Mouse (Mus musculus) liver, adult 2 months (tissue): ENCODE measurements around the gene Psd4. TPM values are rescaled to one million over a fixed set of nuclear protein-coding genes. Genes with fewer than 3 reads are reported as not detected.
A peak's percentile ranks its signal among the peaks of the same experiment; 100 is the strongest.

Experiments
- DNase-seq: peaks from one replicate; pipeline ENCODE4 v3.0.0-alpha.2; 2011; ENCODE audit warnings: low read depth, low spot score; ENCODE audit errors: extremely low read depth
- H3K27ac ChIP-seq: fragments of 200-500 bp; replicated peaks from 2 replicates; pipeline ENCODE4 v1.5.1; 2012; ENCODE audit warnings: low read depth, mild to moderate bottlenecking, control low read depth, inconsistent platforms, low read length; ENCODE audit not compliant: insufficient read depth
- H3K27me3 ChIP-seq: fragments of 200-500 bp; 2 replicates; pipeline ENCODE4 v1.6.1; 2012; ENCODE audit warnings: mild to moderate bottlenecking, moderate library complexity, low read length, inconsistent platforms; ENCODE audit not compliant: control insufficient read depth, insufficient read depth
- H3K36me3 ChIP-seq: fragments of 200-500 bp; 2 replicates; pipeline ENCODE4 v1.6.1; 2012; ENCODE audit warnings: low read length, inconsistent platforms; ENCODE audit not compliant: control insufficient read depth, insufficient read depth
- H3K4me1 ChIP-seq: fragments of 200-500 bp; 2 replicates; pipeline ENCODE4 v1.6.1; 2011; ENCODE audit warnings: low read length; ENCODE audit not compliant: control insufficient read depth, insufficient read depth
- H3K4me3 ChIP-seq: fragments of 200-500 bp; 2 replicates; pipeline ENCODE4 v1.5.1; 2011; ENCODE audit warnings: low read depth, mild to moderate bottlenecking, control low read depth, low read length, moderate library complexity; ENCODE audit not compliant: insufficient read depth
- H3K79me2 ChIP-seq: fragments of 200-500 bp; 2 replicates; pipeline ENCODE4 v1.6.1; 2012; ENCODE audit warnings: inconsistent platforms, mild to moderate bottlenecking, low read length, moderate library complexity; ENCODE audit not compliant: control insufficient read depth, insufficient read depth
- H3K9ac ChIP-seq: fragments of 200-500 bp; 2 replicates; pipeline ENCODE4 v1.6.1; 2012; ENCODE audit warnings: low read depth, mild to moderate bottlenecking, control low read depth, inconsistent platforms, low read length
- CTCF ChIP-seq: fragments of 200-500 bp; IDR thresholded peaks from 2 replicates; pipeline ENCODE4 v1.5.1; 2011; ENCODE audit warnings: low read depth, low read length, control low read depth
- POLR2A ChIP-seq: fragments of 200-500 bp; IDR thresholded peaks from 2 replicates; pipeline ENCODE4 v1.6.1; 2011; ENCODE audit warnings: low read length, control low read depth; ENCODE audit not compliant: insufficient read depth; ENCODE audit errors: extremely low read depth
- WGBS: fragments of 180-500 bp; shearing (Covaris S2); methylation state at CpG from one replicate; pipeline ENCODE4 v1.1.7; 2018; 5-methylcytosine and 5-hydroxymethylcytosine counted together
- polyA plus RNA-seq: library from polyadenylated mRNA; depleted of rRNA; stranded (reverse); fragments of >200 nt; gene quantifications from 2 replicates; pipeline ENCODE4 v1.2.3, GENCODE M21; 2012
- total RNA-seq: library from RNA; depleted of rRNA; stranded (reverse); fragments of >200 nt; gene quantifications from 2 replicates; pipeline ENCODE4 v1.2.3, GENCODE M21; 2014

Psd4 gene
- total and polyA plus RNA-seq, 2 experiments = 2.1 to 3.7 TPM

GRCm38 (mm10) chr2:24443256-24443790 is 75.9 kb downstream of the Psd4 start:
- H3K27me3 ChIP-seq = no peaks in the 10 kb centered on the region
- no peak overlapping the region for H3K4me3 ChIP-seq
- no peak overlapping the region for H3K9ac ChIP-seq
- no peak for TF ChIP-seq POLR2A
- TF ChIP-seq CTCF = no peak
- 66% methylated on average over 3 of the region's 3 CpGs for WGBS
- DNase-seq = no peak
- H3K36me3 ChIP-seq = no peaks in the 10 kb centered on the region
- H3K4me1 ChIP-seq = no peaks in the 10 kb centered on the region
- no peak overlapping the region for H3K27ac ChIP-seq
- H3K79me2 ChIP-seq = no peaks in the 10 kb centered on the region

GRCm38 (mm10) chr2:24449111-24449510 is 81.7 kb downstream of the Psd4 start:
- H3K36me3 ChIP-seq = no peaks in the 10 kb centered on the region
- H3K4me3 ChIP-seq = no peak overlapping the region
- H3K4me1 ChIP-seq = no peaks in the 10 kb centered on the region
- H3K9ac ChIP-seq = no peak overlapping the region
- H3K79me2 ChIP-seq = no peaks in the 10 kb centered on the region
- TF ChIP-seq CTCF (no peak), POLR2A (no peak)
- H3K27me3 ChIP-seq = no peaks in the 10 kb centered on the region
- WGBS = 72% methylated on average over 4 of the region's 4 CpGs
- H3K27ac ChIP-seq = no peak overlapping the region
- no peak for DNase-seq

GRCm38 (mm10) chr2:24453206-24453605 is 85.8 kb downstream of the Psd4 start:
- Histone ChIP-seq H3K9ac (no peak overlapping the region), H3K27ac (no peak overlapping the region), H3K79me2 (no peaks in the 10 kb centered on the region), H3K4me3 (no peak overlapping the region), H3K27me3 (no peaks in the 10 kb centered on the region), H3K4me1 (no peaks in the 10 kb centered on the region), H3K36me3 (no peaks in the 10 kb centered on the region)
- WGBS = 74% methylated on average over 5 of the region's 5 CpGs
- DNase-seq = no peak
- TF ChIP-seq CTCF = no peak
- TF ChIP-seq POLR2A = no peak

- Histone ChIP-seq H3K4me3 (no peak overlapping the region), H3K36me3 (no peaks in the 10 kb centered on the region), H3K27me3 (no peaks in the 10 kb centered on the region), H3K9ac (no peak overlapping the region), H3K27ac (no peak overlapping the region), H3K79me2 (no peaks in the 10 kb centered on the region), H3K4me1 (no peaks in the 10 kb centered on the region)
- DNase-seq = no peak
- TF ChIP-seq POLR2A (no peak), CTCF (no peak)
- 70% methylated on average over 1 of the region's 1 CpGs for WGBS
Observed at GRCm38 (mm10) chr2:24454429-24455011, 87.1 kb downstream of the Psd4 start.

- Histone ChIP-seq H3K36me3 (no peaks in the 10 kb centered on the region), H3K4me3 (no peak overlapping the region), H3K27me3 (no peaks in the 10 kb centered on the region), H3K4me1 (no peaks in the 10 kb centered on the region), H3K27ac (no peak overlapping the region), H3K9ac (no peak overlapping the region), H3K79me2 (no peaks in the 10 kb centered on the region)
- WGBS = 57% methylated on average over 6 of the region's 6 CpGs
- DNase-seq = peak; percentile 39
- TF ChIP-seq POLR2A = no peak
- TF ChIP-seq CTCF = no peak
Observed at GRCm38 (mm10) chr2:24455057-24455855, 87.9 kb downstream of the Psd4 start.

- Histone ChIP-seq H3K27me3 (no peaks in the 10 kb centered on the region), H3K79me2 (no peaks in the 10 kb centered on the region), H3K27ac (no peak overlapping the region), H3K9ac (no peak overlapping the region), H3K4me1 (peaks cover 3% of the 10 kb centered on the region; the same call in 1 of the 2 replicates), H3K36me3 (no peaks in the 10 kb centered on the region), H3K4me3 (no peak overlapping the region)
- DNase-seq = no peak
- 88% methylated on average over 4 of the region's 4 CpGs for WGBS
- TF ChIP-seq POLR2A (no peak), CTCF (no peak)
Observed at GRCm38 (mm10) chr2:24456841-24457240, 89.5 kb downstream of the Psd4 start.
